Mouse (Mus musculus): ENCODE data around the gene Cyb5r3. TPM values are rescaled to one million over a fixed set of nuclear protein-coding genes. Genes with fewer than 3 reads are reported as not detected.
"Not testable (repeated sequence)": the region's sequence is repeated elsewhere in the genome, so short reads cannot be mapped to it uniquely, and the experiment has no call there.

Cyb5r3 gene
- total RNA-seq, 2 experiments from 2014 or later, result 80.9 to 89.8 TPM

- DNase-seq (ENCODE audit: low spot score in 2 of 2), result no peak
Measured at GRCm38 (mm10) chr15:83154309-83154708, 18.1 kb downstream of the Cyb5r3 start.

GRCm38 (mm10) chr15:83150694-83151093 is 21.7 kb downstream of the Cyb5r3 start:
- DNase-seq (ENCODE audit: low spot score in 2 of 2), result no peak

- no peak for DNase-seq (ENCODE audit: low spot score in 2 of 2)
Measured at GRCm38 (mm10) chr15:83150073-83150442, 22.3 kb downstream of the Cyb5r3 start.

- DNase-seq (ENCODE audit: low spot score in 2 of 2), result peak; percentile 98 to 99
Measured at GRCm38 (mm10) chr15:83149196-83150072, 23.0 kb downstream of the Cyb5r3 start, which contains the start of gene Poldip3. TSS of gene Poldip3 (minus strand) at chr15:83149384.

GRCm38 (mm10) chr15:83148801-83149195 is 23.6 kb downstream of the Cyb5r3 start:
- DNase-seq (ENCODE audit: low spot score in 2 of 2), result no peak

- no peak for DNase-seq (ENCODE audit: low spot score in 2 of 2)
Measured at GRCm38 (mm10) chr15:83148395-83148794, 24.0 kb downstream of the Cyb5r3 start.

- no peak for DNase-seq (ENCODE audit: low spot score in 2 of 2)
Measured at GRCm38 (mm10) chr15:83145541-83145940, 26.9 kb downstream of the Cyb5r3 start.

- DNase-seq (ENCODE audit: low spot score in 2 of 2), result peak; percentile 20 to 35
Measured at GRCm38 (mm10) chr15:83142861-83143260, 29.5 kb downstream of the Cyb5r3 start.

- DNase-seq (ENCODE audit: low spot score in 2 of 2), result no peak
Measured at GRCm38 (mm10) chr15:83135654-83136053, 36.7 kb downstream of the Cyb5r3 start.

GRCm38 (mm10) chr15:83134671-83135070 is 37.7 kb downstream of the Cyb5r3 start:
- no peak for DNase-seq (ENCODE audit: low spot score in 2 of 2)

GRCm38 (mm10) chr15:83129530-83130231 is 42.7 kb downstream of the Cyb5r3 start:
- DNase-seq (ENCODE audit: low spot score in 2 of 2), result no peak

- DNase-seq (ENCODE audit: low spot score in 2 of 2), result not testable (repeated sequence)
Measured at GRCm38 (mm10) chr15:83127037-83127436, 45.4 kb downstream of the Cyb5r3 start.

- no peak for DNase-seq (ENCODE audit: low spot score in 2 of 2)
Measured at GRCm38 (mm10) chr15:83126582-83126981, 45.8 kb downstream of the Cyb5r3 start.

- no peak for DNase-seq (ENCODE audit: low spot score in 2 of 2)
Measured at GRCm38 (mm10) chr15:83124625-83125024, 47.8 kb downstream of the Cyb5r3 start.

GRCm38 (mm10) chr15:83122566-83123145 is 49.7 kb downstream of the Cyb5r3 start, which contains the start of gene Rrp7a:
TSS of gene Rrp7a (minus strand) at chr15:83122801.
- peak; percentile 88 to 94 for DNase-seq (ENCODE audit: low spot score in 2 of 2)

GRCm38 (mm10) chr15:83121709-83122565 is 50.5 kb downstream of the Cyb5r3 start:
- DNase-seq (ENCODE audit: low spot score in 2 of 2), result peak; percentile 52 to 72

- peak; percentile 49 to 70 for DNase-seq (ENCODE audit: low spot score in 2 of 2)
Measured at GRCm38 (mm10) chr15:83118360-83118759, 54.0 kb downstream of the Cyb5r3 start.

GRCm38 (mm10) chr15:83115071-83115470 is 57.3 kb downstream of the Cyb5r3 start:
- DNase-seq (ENCODE audit: low spot score in 2 of 2), result no peak

- DNase-seq (ENCODE audit: low spot score in 2 of 2), result no peak
Measured at GRCm38 (mm10) chr15:83114106-83114505, 58.3 kb downstream of the Cyb5r3 start.

GRCm38 (mm10) chr15:83112898-83113297 is 59.5 kb downstream of the Cyb5r3 start:
- peak; percentile 46 to 59 for DNase-seq (ENCODE audit: low spot score in 2 of 2)

- DNase-seq (ENCODE audit: low spot score in 2 of 2), result no peak
Measured at GRCm38 (mm10) chr15:83111874-83112273, 60.5 kb downstream of the Cyb5r3 start.

All from layer of hippocampus, postnatal 14 days (tissue).